Mouse (Mus musculus): ENCODE measurements around the gene Tomm20.

DNA sequence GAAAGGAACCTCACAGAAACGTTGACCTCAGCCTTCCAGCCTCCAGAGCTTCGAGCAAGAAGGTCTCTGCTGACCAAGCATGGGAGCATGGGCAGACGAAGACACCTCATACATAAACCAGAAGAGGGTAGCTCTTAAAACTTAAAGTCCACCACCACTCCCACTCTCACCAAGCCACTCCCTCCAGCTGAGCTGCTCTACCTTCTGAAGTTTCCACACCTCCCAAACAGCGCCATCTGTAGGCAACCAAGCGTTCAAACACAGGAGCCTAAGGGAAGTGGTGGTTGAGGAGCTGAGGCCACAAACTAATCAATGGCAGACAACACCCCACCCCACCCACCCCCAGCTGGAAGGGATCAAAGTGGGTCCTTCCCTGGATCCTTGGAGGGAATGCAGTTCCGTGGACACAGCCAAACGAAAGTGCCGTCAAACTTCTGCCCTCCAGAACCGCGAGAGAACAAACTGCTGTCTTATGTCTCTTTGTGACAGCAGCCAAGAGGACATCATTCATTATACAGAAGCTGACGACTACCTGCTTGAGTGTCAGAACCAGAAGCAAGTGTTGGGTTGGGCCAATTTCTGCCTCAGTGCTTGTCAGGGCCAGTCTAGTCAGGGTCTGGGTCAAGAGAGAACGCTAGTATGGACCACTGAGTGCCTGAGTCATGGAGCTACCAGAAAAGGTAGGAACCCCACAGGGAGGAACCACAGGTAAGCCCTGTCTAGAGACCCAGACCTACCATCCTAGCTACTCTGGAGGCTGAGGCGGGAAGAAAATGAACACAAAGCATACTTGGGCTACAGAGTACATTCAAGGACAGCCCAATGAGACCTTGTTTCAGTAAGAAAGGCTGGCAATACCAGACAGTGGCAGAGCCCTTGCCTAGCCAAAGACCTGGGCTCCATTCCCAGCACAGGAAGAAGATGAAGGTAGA lies 59.8 kb downstream of the Tomm20 start:
- TF ChIP-seq TAL1 (IDR thresholded peaks at IDR 0.05; ENCODE audit: low read length) (no peak), GATA1 (IDR thresholded peaks at IDR 0.05; ENCODE audit: low read length) (no peak)

All from erythroblast, embryonic 14.5 days (primary cell).